Mouse (Mus musculus): Measurements from ENCODE around the gene Ppil1.

GRCm38 (mm10) chr17:29216078-29216477, 47.9 kb downstream of the Ppil1 start:
- TF ChIP-seq CTCF (IDR thresholded peaks at IDR 0.05; ENCODE audit: extremely low read depth, insufficient read length, insufficient replicate concordance, low read depth, low read length) (no peak), POLR2A (IDR thresholded peaks at IDR 0.05; ENCODE audit: low read depth, low read length) (no peak)
